Mouse (Mus musculus) heart, embryonic 16.5 days (tissue): Measurements from ENCODE around the gene Trp63. TPM values are rescaled to one million over a fixed set of nuclear protein-coding genes. Genes with fewer than 3 reads are reported as not detected.

Experiments
- ATAC-seq: fragments of 200-750 bp; cut with Nextera tagmentation; replicated peaks from 2 replicates; pipeline ENCODE4 v1.8.0; 2017; ENCODE audit warnings: moderate number of reproducible peaks; ENCODE audit not compliant: insufficient read depth, low FRiP score; ENCODE audit errors: extremely low read depth
- H3K27ac ChIP-seq: fragments of 300-500 bp; sonication (generic); 2 replicates; pipeline ENCODE4 v1.5.1; 2014; ENCODE audit warnings: mild to moderate bottlenecking, low read length, control low read depth, moderate library complexity
- H3K27me3 ChIP-seq: fragments of 300-500 bp; sonication (generic); 2 replicates; pipeline ENCODE4 v1.6.1; 2014; ENCODE audit warnings: low read length, mixed read lengths; ENCODE audit not compliant: control insufficient read depth, insufficient read depth
- H3K36me3 ChIP-seq: fragments of 300-500 bp; sonication (generic); 2 replicates; pipeline ENCODE4 v1.6.1; 2014; ENCODE audit not compliant: control insufficient read depth, insufficient read depth
- H3K4me1 ChIP-seq: fragments of 300-500 bp; sonication (generic); 2 replicates; pipeline ENCODE4 v1.6.1; 2014; ENCODE audit warnings: low read length, mixed read lengths; ENCODE audit not compliant: control insufficient read depth, insufficient read depth
- H3K4me2 ChIP-seq: fragments of 300-500 bp; sonication (generic); 2 replicates; pipeline ENCODE4 v1.6.1; 2014; ENCODE audit warnings: low read depth, mild to moderate bottlenecking, control low read depth, low read length
- H3K4me3 ChIP-seq: fragments of 300-500 bp; sonication (generic); 2 replicates; pipeline ENCODE4 v1.5.1; 2014; ENCODE audit warnings: mild to moderate bottlenecking, control low read depth, low read length
- H3K9ac ChIP-seq: fragments of 300-500 bp; sonication (generic); 2 replicates; pipeline ENCODE4 v1.6.1; 2014; ENCODE audit warnings: low read length, control low read depth
- H3K9me3 ChIP-seq: fragments of 300-500 bp; sonication (generic); replicated peaks from 2 replicates; pipeline ENCODE4 v1.6.1; 2016; ENCODE audit warnings: low read length; ENCODE audit not compliant: control insufficient read depth
- WGBS: fragments of 180-500 bp; shearing (Covaris S2); extraction: QIAGEN DNeasy Blood & Tissue Kit; methylation state at CpG from one replicate; pipeline ENCODE4 v1.1.7; 2014; 5-methylcytosine and 5-hydroxymethylcytosine counted together
- polyA plus RNA-seq: library from polyadenylated mRNA; unstranded; fragments of >200 nt; fragmentation: Nextera tagmentation; extraction: Ambion mirVana; gene quantifications from 2 replicates; pipeline ENCODE4 v1.2.1, GENCODE M21; 2015

Trp63 gene
- polyA plus RNA-seq, 1 experiment from 2014 or later = 9.9 TPM

GRCm38 (mm10) chr16:25751866-25752265, 68.3 kb downstream of the Trp63 start:
- peaks cover 3% of the 10 kb centered on the region; the same call in 1 of the 2 replicates for H3K4me1 ChIP-seq
- no peaks in the 10 kb centered on the region for H3K27me3 ChIP-seq
- WGBS = 85% methylated on average over 11 of the region's 11 CpGs
- H3K4me3 ChIP-seq = no peak overlapping the region
- no peaks in the 10 kb centered on the region for H3K9me3 ChIP-seq
- ATAC-seq = no peak
- H3K36me3 ChIP-seq = no peaks in the 10 kb centered on the region
- no peak overlapping the region for H3K27ac ChIP-seq
- H3K4me2 ChIP-seq = no peak overlapping the region
- no peak overlapping the region for H3K9ac ChIP-seq

GRCm38 (mm10) chr16:25758108-25758507, 74.5 kb downstream of the Trp63 start:
- Histone ChIP-seq H3K4me3 (no peak overlapping the region), H3K27ac (no peak overlapping the region), H3K9me3 (no peaks in the 10 kb centered on the region), H3K27me3 (no peaks in the 10 kb centered on the region), H3K36me3 (no peaks in the 10 kb centered on the region), H3K9ac (no peak overlapping the region), H3K4me1 (no peaks in the 10 kb centered on the region), H3K4me2 (no peak overlapping the region)
- ATAC-seq = no peak
- WGBS = 77% methylated on average over 2 of the region's 2 CpGs

- H3K36me3 ChIP-seq = no peaks in the 10 kb centered on the region
- H3K4me2 ChIP-seq = no peak overlapping the region
- no peaks in the 10 kb centered on the region for H3K27me3 ChIP-seq
- no peaks in the 10 kb centered on the region for H3K4me1 ChIP-seq
- no peak for ATAC-seq
- no peak overlapping the region for H3K4me3 ChIP-seq
- H3K9ac ChIP-seq = no peak overlapping the region
- no peak overlapping the region for H3K27ac ChIP-seq
- whole genome bisulfite sequencing = 84% methylated on average over 5 of the region's 5 CpGs
- no peaks in the 10 kb centered on the region for H3K9me3 ChIP-seq
Measured at GRCm38 (mm10) chr16:25765549-25765948, 82.0 kb downstream of the Trp63 start.

DNA sequence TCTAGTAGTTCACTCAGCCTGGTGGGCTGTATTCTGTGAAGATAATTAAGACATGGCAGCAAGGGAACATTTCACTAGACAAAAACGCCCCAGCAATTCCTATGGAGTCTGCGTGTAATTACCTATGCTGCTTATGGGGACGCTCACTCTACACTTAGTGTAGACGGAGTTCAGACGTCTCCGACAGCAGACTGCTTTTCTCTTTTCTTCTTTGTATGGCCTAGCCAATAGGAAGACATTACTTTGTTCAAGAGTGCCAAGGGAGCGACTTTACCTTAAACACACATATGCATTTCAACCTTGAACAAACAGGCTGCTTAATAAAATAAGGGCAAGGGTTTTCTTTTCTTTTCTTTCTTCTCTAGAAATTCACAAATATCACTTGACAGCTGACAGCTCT, 91.0 kb downstream of the Trp63 start:
- Histone ChIP-seq H3K4me3 (no peak overlapping the region), H3K9ac (no peak overlapping the region), H3K27me3 (no peaks in the 10 kb centered on the region), H3K27ac (no peak overlapping the region), H3K4me1 (no peaks in the 10 kb centered on the region), H3K9me3 (no peaks in the 10 kb centered on the region), H3K36me3 (no peaks in the 10 kb centered on the region), H3K4me2 (no peak overlapping the region)
- ATAC-seq = no peak
- 76% methylated on average over 7 of the region's 7 CpGs for WGBS

GRCm38 (mm10) chr16:25777501-25777900, 93.9 kb downstream of the Trp63 start:
- no peak overlapping the region for H3K9ac ChIP-seq
- H3K4me2 ChIP-seq = no peak overlapping the region
- H3K27ac ChIP-seq = no peak overlapping the region
- no peak overlapping the region for H3K4me3 ChIP-seq
- ATAC-seq = no peak
- no peaks in the 10 kb centered on the region for H3K9me3 ChIP-seq
- 59% methylated on average over 1 of the region's 1 CpGs for WGBS
- no peaks in the 10 kb centered on the region for H3K27me3 ChIP-seq
- H3K4me1 ChIP-seq = no peaks in the 10 kb centered on the region
- no peaks in the 10 kb centered on the region for H3K36me3 ChIP-seq

DNA sequence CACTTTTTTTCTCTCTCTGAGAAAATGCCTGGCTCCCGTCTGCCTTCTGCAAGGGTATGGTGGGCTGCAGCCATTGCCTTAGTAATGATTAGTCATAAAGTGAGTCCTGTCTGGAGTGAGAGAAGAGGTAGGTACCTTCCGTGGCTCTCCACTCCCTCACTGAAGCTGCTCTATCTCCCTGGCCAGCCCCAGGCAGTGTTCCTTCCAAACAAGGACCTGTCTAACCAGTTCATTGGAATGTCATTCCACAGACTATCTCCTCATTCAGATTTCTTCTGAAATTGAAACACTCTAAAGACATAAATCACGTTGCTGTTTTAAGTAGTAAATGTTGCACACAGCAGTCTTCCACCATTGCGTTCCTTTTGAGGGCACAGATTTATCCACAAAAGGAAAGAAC, 96.4 kb downstream of the Trp63 start:
- Histone ChIP-seq H3K36me3 (no peaks in the 10 kb centered on the region), H3K9ac (no peak overlapping the region), H3K27ac (no peak overlapping the region), H3K4me2 (no peak overlapping the region), H3K4me1 (no peaks in the 10 kb centered on the region), H3K27me3 (no peaks in the 10 kb centered on the region), H3K9me3 (no peaks in the 10 kb centered on the region), H3K4me3 (no peak overlapping the region)
- ATAC-seq = no peak
- 60% methylated on average over 4 of the region's 4 CpGs for WGBS

- no peak for ATAC-seq
- Histone ChIP-seq H3K9me3 (no peaks in the 10 kb centered on the region), H3K4me2 (no peak overlapping the region), H3K4me1 (no peaks in the 10 kb centered on the region), H3K27ac (no peak overlapping the region), H3K36me3 (no peaks in the 10 kb centered on the region), H3K27me3 (no peaks in the 10 kb centered on the region), H3K9ac (no peak overlapping the region), H3K4me3 (no peak overlapping the region)
- 80% methylated on average over 2 of the region's 2 CpGs for WGBS
Measured at GRCm38 (mm10) chr16:25784246-25784645, 100.7 kb downstream of the Trp63 start.

- ATAC-seq = no peak
Measured at GRCm38 (mm10) chr16:25786457-25786856, 102.9 kb downstream of the Trp63 start.

GRCm38 (mm10) chr16:25792640-25793266, 109.2 kb downstream of the Trp63 start:
- H3K36me3 ChIP-seq = no peaks in the 10 kb centered on the region
- H3K27me3 ChIP-seq = no peaks in the 10 kb centered on the region
- no peak overlapping the region for H3K9ac ChIP-seq
- no peak for ATAC-seq
- no peak overlapping the region for H3K4me2 ChIP-seq
- no peak overlapping the region for H3K4me3 ChIP-seq
- no peaks in the 10 kb centered on the region for H3K4me1 ChIP-seq
- 65% methylated on average over 5 of the region's 5 CpGs for WGBS
- H3K27ac ChIP-seq = no peak overlapping the region
- no peaks in the 10 kb centered on the region for H3K9me3 ChIP-seq

More at GRCm38 (mm10) chr16:25786457-25786856, 102.9 kb downstream of the Trp63 start:
- no peaks in the 10 kb centered on the region for H3K27me3 ChIP-seq
- H3K4me1 ChIP-seq = no peaks in the 10 kb centered on the region
- no peak overlapping the region for H3K27ac ChIP-seq
- no peak overlapping the region for H3K4me2 ChIP-seq
- no peak overlapping the region for H3K9ac ChIP-seq
- H3K9me3 ChIP-seq = no peaks in the 10 kb centered on the region
- H3K36me3 ChIP-seq = no peaks in the 10 kb centered on the region
- WGBS = 59% methylated on average over 5 of the region's 5 CpGs
- no peak overlapping the region for H3K4me3 ChIP-seq
